Mouse (Mus musculus) urinary bladder, postnatal 10 days (tissue): ENCODE results near the gene Cfap20.

ENCODE experiments used
- DNase-seq: peaks from one replicate; pipeline ENCODE4 v3.0.0; 2022; ENCODE audit warnings: low spot score

Gene Cfap20

GRCm38 (mm10) chr8:95434686-95435439, at the start of gene Cfap20:
Cfap20 (minus strand) TSS chr8:95434869.
- DNase-seq = peak; percentile 98

- no peak for DNase-seq
These were observed 35.3 kb upstream of the Cfap20 start for GRCm38 (mm10) chr8:95470008-95470407.

- no peak for DNase-seq
These were observed 34.3 kb upstream of the Cfap20 start for GRCm38 (mm10) chr8:95468995-95469394.

DNA sequence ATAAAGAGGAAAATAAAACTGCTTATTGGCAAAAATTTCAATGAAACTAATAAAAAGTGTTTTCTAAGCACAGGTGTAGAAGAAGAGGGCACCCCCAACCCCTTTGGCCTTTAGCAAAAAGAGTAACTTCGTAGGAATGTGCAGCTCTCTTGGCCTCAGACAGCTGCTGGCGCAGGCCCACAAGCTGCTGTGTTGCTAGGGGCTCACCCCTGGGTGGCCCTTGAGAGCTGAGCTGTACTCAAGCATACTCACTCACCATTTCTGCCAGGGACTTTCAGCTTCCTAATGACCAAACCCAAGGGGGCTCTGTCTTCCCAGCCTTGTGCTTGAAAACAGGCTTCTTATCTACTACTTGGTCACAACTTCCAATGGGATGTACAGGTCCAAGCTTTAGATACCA, 31.9 kb upstream of the Cfap20 start:
- no peak for DNase-seq

- no peak for DNase-seq
These were observed 17.8 kb upstream of the Cfap20 start for GRCm38 (mm10) chr8:95452518-95452917.

DNA sequence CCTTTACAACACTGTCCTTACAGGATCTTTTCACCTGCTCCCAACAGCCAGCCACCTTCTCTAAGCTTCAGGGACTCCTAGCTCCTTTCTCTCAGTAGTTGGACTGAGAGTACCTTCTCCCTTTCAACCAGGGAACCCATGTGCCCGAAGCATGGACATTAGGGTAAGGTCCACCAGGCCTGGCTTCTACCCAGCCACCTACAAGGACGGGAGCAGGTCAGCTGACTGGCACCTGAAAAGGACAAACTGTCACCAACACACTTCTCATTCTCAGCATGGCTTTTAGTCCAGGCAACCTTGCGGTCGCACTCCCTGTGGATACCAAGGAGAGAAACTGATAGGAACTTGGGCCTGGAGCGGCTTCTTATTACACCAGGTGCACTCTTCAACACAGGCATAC, 15.6 kb upstream of the Cfap20 start:
- no peak for DNase-seq

DNA sequence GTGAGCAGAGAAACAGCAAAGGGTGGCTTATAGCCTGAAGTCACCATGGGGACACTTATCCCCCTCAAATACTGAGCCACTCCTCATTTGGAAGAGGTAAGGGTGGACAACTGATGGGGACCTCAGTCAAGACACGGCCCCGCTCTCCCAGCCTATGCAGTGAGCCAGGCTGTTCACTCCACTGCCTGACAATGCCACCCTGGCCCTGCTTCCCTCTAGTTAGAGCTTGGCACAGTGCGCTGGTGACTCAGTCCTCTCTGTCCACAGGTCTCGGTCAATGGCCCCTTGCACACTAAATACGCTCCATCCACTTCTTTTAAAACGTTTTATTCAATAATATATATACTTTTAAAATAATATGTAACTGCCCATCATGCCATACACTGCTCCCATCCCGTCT, 13.0 kb upstream of the Cfap20 start:
- no peak for DNase-seq

DNA sequence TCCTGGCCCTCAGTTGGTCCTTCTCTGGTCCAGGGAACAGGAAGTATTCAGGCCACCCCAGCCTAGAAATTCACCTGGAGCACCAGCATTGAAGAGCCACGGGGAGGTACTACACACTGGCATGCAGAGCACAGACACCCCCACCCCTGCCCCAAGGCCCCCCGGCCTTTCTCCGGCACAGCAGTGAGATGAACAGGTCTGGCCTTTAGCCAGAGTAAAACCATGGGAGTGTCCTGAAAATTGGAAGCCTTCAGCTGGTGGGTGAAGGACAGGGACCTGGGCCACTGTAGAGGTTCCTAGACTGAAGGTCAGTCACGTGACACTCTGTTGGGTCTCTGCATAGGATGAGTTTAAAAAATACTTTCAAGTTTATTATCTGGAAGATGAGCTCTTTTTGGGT, 10.4 kb upstream of the Cfap20 start:
- DNase-seq = no peak

GRCm38 (mm10) chr8:95441491-95442039, 6.9 kb upstream of the Cfap20 start:
- DNase-seq = no peak

DNA sequence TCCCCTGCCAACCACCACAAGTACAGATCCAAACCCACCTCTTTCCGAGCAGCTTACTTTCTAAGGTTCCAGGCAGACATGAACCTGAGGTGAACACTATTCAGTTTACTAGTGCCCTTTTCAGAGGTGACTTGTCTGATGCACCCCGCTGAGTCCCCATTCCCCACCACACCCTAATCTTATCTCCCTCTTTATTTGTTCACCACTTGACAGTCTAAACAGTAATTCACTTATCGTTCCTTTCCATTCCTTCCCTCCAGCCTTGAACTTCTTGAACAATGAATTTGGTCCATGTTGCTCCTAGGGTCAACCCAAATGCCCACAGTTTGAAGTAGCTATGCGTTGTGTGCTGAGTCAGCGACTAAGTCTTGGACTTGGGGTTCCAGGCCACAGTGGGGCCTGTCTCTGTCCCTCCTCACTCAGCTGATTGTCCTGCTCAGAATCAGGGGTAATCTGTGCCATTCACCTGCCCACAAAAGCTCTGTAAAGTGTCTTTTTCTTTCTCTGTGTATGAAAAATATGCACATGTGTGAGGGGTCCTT, 5.6 kb upstream of the Cfap20 start:
- no peak for DNase-seq

- DNase-seq = no peak
These were observed 4.8 kb upstream of the Cfap20 start for GRCm38 (mm10) chr8:95439421-95439820.

DNA sequence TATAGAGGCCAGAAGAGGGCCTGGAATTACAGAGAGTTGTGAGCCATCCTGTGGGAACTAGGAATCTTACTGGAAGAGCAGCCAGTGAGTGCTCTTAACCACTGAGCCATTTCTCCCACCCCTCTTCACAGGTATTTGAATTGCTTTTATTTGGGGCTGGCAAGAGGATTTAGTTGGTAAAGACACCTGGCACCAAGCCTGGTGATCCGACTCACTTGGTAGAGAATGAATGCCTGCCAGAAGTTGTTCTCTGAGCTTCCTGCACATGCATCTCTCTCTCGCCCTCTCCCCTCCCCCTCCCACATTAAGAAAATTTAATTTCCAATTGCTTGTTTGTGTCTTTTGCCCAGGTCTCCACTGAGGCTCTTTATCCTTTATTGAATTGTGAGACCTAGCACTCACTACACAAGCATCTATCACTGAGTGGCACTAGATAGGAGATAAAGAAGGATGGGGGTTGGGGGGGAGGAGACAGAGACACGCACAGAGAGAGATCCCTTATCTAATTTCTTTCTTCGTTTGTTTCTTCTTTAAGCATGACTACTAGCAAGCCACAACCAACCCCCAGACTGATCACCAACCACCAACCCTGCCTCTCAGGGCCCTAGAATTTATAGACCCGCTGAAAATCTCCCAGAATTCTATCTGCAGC, 2.8 kb upstream of the Cfap20 start:
- DNase-seq = no peak

DNA sequence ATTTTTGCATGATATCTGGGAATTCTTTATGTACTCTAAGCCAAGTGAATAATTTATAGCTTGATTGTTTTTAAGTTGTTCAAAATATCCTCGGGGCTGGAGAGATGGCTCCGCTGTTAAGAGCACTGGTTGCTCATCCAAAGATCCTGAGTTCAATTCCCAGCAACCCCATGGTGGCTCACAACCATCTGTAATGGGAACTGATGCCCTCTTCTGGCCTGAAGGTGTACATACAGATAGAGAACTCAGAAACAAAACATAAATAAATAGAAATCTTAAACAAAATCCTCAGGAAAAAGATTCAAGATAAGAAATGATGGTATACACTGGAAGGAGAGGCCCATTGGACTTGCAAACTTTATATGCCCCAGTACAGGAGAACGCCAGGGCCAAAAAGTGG, 1.3 kb upstream of the Cfap20 start:
- DNase-seq = no peak

DNA sequence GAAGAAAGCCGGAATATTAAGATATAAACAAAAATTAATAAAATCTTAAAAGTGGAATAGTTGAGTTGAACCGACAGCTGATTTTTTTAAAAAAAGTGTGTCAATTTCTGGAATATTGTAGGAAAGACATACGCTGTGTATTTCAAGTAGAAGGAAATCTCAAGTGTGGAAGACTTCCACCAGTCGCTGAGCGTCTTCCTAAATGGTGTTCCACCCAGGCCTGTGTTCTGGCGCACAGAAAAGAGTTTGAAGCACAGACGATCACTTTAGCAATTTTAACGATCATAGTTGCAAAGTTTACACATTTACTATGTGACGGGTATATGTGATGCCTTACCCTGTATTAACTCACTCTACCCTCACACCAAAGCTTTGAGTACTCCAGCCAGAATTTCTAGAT, 802 bp upstream of the Cfap20 start:
- no peak for DNase-seq

DNA sequence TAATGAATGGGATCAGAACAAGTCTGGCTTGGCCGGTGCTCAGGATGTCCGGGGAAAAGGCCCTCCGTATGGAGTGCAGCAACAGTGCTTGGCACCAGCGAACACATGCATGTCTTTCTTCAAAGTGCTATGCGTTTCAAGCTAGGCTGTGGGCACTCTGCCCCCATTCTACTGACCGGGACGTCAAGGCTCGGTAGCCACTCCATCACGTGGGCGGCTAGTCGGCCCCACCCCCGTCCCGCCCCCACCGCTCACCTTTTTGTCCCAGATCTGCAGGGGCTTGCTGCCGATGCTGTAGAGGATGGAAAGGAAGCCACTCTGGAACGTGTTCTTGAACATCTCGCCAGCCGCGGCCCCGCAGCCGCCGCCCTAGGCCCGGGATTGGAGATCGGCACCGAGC, 436 bp downstream of the Cfap20 start:
- DNase-seq = no peak

GRCm38 (mm10) chr8:95433124-95433523, 1.5 kb downstream of the Cfap20 start:
- no peak for DNase-seq

GRCm38 (mm10) chr8:95432471-95432870, 2.2 kb downstream of the Cfap20 start:
- no peak for DNase-seq

DNA sequence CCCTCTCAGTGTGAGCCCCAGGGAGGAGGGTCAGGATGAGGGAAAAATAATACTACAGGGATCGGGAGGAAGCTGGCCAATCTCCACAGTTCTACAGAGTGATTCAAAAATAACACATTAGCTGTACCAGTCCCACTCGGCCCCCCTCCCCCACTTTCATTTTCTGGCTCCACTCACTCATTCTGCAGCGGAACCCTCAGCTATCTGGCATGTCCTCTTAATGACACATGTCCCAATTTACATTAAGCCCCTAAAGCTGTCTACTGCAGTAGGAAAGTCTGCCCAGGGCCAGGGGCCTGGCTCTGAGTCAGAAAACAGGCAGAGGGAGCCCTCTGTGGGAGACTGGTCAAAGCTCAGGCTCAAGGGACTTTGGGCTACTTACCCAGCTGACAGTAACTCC, 4.7 kb downstream of the Cfap20 start:
- DNase-seq = no peak

GRCm38 (mm10) chr8:95427594-95428535, 6.8 kb downstream of the Cfap20 start:
- no peak for DNase-seq

- no peak for DNase-seq
These were observed 7.8 kb downstream of the Cfap20 start for GRCm38 (mm10) chr8:95426781-95427281.

DNA sequence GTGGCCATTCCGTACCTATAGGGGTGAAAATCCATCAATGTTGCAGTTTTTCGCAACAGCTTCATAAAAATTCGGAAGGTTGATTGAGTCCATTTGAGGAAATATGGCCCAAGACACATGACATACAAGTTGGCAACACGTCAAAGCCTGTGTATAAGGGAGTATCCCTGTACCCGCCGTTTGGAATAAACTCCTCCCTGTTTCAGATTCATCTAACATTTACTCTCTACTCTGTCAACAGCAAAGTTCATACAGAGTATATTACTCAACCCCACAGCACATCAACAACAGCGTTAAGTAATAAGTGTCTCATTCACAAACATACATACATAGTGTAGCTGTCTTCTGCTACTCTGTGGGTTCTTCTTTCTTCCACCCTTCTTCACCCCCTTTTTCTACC, 10.0 kb downstream of the Cfap20 start:
- DNase-seq = no peak
